Mouse (Mus musculus): Measurements from ENCODE around the gene Ctdnep1. TPM values are rescaled to one million over a fixed set of nuclear protein-coding genes. Genes with fewer than 3 reads are reported as not detected.

The Ctdnep1 gene
- polyA plus RNA-seq (2015; fragmentation: Nextera tagmentation; extraction: Ambion mirVana): 23.5 and 27.1 TPM in 2 replicates

DNA sequence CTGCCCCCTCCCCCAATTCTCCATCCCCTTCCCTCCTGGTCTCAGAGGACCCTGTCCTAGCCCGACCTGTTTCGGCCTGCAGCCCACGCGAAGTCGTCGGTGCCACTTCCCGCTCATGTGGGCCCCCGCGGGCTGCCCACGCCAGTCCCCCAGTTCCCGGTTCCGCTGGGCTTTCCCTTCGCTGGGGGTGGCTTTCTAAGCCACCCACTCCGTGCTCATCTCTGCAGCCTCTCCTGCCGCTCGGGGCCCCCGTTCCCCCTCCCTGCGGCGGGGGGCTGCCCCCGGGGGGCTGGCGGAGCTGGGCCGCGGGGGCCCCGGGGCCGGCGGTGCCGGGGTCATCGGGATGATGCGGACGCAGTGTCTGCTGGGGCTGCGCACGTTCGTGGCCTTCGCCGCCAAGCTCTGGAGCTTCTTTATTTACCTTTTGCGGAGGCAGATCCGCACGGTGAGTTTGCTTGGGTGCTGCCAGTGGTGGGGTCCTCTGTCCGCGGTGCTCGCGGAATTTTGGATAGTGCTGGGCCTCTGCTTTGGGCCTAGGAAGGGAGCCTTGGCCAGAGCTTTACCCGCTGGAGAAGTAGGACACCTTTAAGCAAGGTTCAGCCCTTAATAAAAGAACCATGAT, at the start of gene Ctdnep1:
Gene Ctdnep1, plus strand, starts transcription at position 16 of the 622 bp plus-strand sequence.
- peaks cover 32% of the 10 kb centered on the region for H3K36me3 ChIP-seq
- peak within 1 kb of the TSS; percentile 100 for H3K9ac ChIP-seq
- peak within 1 kb of the TSS; percentile 100 for H3K4me3 ChIP-seq
- whole genome bisulfite sequencing: under 1% methylated on average over 37 of the region's 43 CpGs
- H3K27ac ChIP-seq (replicated peaks): peak within 1 kb of the TSS; percentile 100
- no peaks in the 10 kb centered on the region for H3K27me3 ChIP-seq
- peaks cover 40% of the 10 kb centered on the region for H3K4me1 ChIP-seq (replicated peaks)
- H3K9me3 ChIP-seq: no peaks in the 10 kb centered on the region
- ATAC-seq (ENCODE audit: low FRiP score, low read depth): peak; percentile 54; the same call in 1 of the 2 replicates
- H3K4me2 ChIP-seq: peak within 1 kb of the TSS; percentile 95

DNA sequence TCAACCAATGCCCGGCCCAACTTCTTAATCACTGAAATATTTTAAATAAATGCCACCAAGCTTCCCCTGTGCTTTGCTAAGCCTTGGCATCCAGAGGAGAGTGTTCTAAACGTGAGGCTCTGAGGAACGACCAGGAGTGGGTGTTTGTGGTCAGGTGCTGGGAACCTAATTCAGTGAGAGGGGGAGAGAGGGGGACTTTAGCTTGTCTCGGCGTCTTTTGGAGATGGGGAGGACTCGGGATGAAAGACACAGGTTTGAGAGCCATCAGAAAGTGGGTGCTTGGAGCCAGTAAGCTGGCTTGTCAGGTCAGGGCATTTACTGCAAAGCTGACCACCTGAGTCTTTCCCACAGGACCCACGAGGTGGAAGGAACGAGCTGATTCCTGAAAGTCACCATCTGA, 49.2 kb upstream of the Ctdnep1 start:
- ATAC-seq (ENCODE audit: low FRiP score, low read depth): no peak
- H3K4me3 ChIP-seq: no peak overlapping the region
- 78% methylated on average over 8 of the region's 8 CpGs for WGBS

DNA sequence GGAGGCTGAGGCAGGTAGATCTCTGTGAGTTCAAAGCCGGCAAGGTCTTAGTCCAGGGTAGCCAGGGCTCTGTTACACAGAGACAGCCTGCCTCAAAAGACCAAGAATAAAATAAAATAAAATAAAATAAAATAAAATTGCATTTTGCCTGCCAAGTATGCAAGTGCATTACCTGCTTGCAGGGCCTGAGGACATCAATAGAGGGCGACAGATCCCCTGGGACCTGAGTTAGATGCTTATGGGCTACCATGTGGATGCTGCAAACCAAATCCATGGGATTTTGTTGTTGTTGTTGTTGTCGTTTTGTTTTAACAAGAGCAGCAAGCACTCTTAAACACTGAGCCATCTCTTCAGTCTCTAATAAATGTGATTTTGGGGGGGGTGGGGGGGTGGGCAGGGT, 48.7 kb upstream of the Ctdnep1 start:
- no peaks in the 10 kb centered on the region for H3K36me3 ChIP-seq
- peaks cover 28% of the 10 kb centered on the region for H3K4me1 ChIP-seq (replicated peaks)
- no peak overlapping the region for H3K27ac ChIP-seq (replicated peaks)
- no peak overlapping the region for H3K9ac ChIP-seq
- WGBS: 42% methylated on average over 3 of the region's 3 CpGs
- H3K4me3 ChIP-seq: no peak overlapping the region
- ATAC-seq (ENCODE audit: low FRiP score, low read depth): no peak
- no peak overlapping the region for H3K4me2 ChIP-seq
- no peaks in the 10 kb centered on the region for H3K9me3 ChIP-seq
- H3K27me3 ChIP-seq: peaks cover 8% of the 10 kb centered on the region

More for the DNA sequence above, 49.2 kb upstream of the Ctdnep1 start:
- Histone ChIP-seq H3K36me3 (no peaks in the 10 kb centered on the region), H3K9me3 (no peaks in the 10 kb centered on the region), H3K4me1 (replicated peaks) (peaks cover 25% of the 10 kb centered on the region), H3K27ac (replicated peaks) (no peak overlapping the region), H3K4me2 (no peak overlapping the region), H3K9ac (no peak overlapping the region), H3K27me3 (peaks cover 3% of the 10 kb centered on the region)

GRCm38 (mm10) chr11:69933066-69933465, 47.9 kb upstream of the Ctdnep1 start:
- ATAC-seq (ENCODE audit: low FRiP score, low read depth): no peak
- H3K27me3 ChIP-seq: peaks cover 16% of the 10 kb centered on the region
- H3K4me3 ChIP-seq: no peak overlapping the region
- H3K36me3 ChIP-seq: no peaks in the 10 kb centered on the region
- no peak overlapping the region for H3K4me2 ChIP-seq
- WGBS: 82% methylated on average over 4 of the region's 4 CpGs
- no peak overlapping the region for H3K27ac ChIP-seq (replicated peaks)
- no peak overlapping the region for H3K9ac ChIP-seq
- H3K4me1 ChIP-seq (replicated peaks): peaks cover 28% of the 10 kb centered on the region
- H3K9me3 ChIP-seq: no peaks in the 10 kb centered on the region

DNA sequence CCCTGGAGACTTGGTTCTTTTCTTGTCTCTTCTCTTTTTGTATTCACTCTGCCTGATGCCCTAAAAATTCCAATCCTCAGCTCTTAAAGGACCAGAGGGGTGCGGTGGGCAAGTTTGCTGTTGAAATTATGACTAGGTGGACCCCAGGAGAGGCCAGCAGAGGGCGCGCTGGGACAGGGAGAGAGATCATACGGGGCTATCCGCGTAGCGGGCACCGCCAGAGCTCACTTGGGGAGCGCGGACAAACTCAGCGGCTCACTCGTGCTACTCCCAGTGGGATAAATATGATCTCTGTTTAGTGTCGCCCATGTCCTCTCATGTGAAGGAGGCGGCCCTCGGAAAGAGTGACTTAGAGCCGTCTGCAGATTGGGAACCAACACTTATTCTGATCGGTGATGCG, 46.8 kb upstream of the Ctdnep1 start:
- H3K4me3 ChIP-seq: peak overlapping the region; percentile 14; the same call in 1 of the 2 replicates
- H3K4me2 ChIP-seq: peak overlapping the region; percentile 48
- H3K9me3 ChIP-seq: no peaks in the 10 kb centered on the region
- peaks cover 22% of the 10 kb centered on the region for H3K27me3 ChIP-seq
- H3K9ac ChIP-seq: no peak overlapping the region
- no peak overlapping the region for H3K27ac ChIP-seq (replicated peaks)
- under 1% methylated on average over 18 of the region's 18 CpGs for WGBS
- ATAC-seq (ENCODE audit: low FRiP score, low read depth): no peak
- peaks cover 28% of the 10 kb centered on the region for H3K4me1 ChIP-seq (replicated peaks)
- H3K36me3 ChIP-seq: no peaks in the 10 kb centered on the region

DNA sequence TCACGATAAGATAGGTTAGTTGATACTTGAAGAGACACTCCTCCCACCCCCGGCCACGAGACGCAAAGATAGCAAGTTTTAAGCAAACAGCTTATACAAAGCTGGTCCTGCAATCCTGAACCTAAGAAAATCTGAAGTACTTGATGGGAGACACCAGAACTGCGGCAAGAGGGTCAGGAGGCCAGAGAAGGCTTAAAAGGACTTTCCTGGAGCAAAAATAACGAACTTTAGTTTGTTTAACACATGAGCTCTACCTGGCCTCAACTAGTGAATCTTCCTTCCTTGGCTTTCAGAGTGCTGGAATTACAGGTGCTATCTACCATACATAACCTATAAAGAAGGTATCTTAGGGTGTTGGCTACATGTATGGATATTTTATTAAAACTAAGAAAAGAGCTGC, 46.3 kb upstream of the Ctdnep1 start:
- Histone ChIP-seq H3K27me3 (peaks cover 25% of the 10 kb centered on the region), H3K9me3 (no peaks in the 10 kb centered on the region), H3K4me1 (replicated peaks) (peaks cover 28% of the 10 kb centered on the region), H3K9ac (no peak overlapping the region), H3K4me3 (no peak overlapping the region), H3K4me2 (peak overlapping the region; percentile 100), H3K27ac (replicated peaks) (no peak overlapping the region), H3K36me3 (no peaks in the 10 kb centered on the region)
- no peak for ATAC-seq (ENCODE audit: low FRiP score, low read depth)
- WGBS: 21% methylated on average over 6 of the region's 6 CpGs

GRCm38 (mm10) chr11:69935137-69935879, 45.6 kb upstream of the Ctdnep1 start, which contains the start of gene Ybx2:
Gene Ybx2, plus strand, starts transcription at chr11:69935796.
- H3K36me3 ChIP-seq: no peaks in the 10 kb centered on the region
- no peaks in the 10 kb centered on the region for H3K9me3 ChIP-seq
- H3K4me2 ChIP-seq: peak within 1 kb of the TSS; percentile 100
- no peak within 1 kb of the TSS for H3K27ac ChIP-seq (replicated peaks)
- H3K4me3 ChIP-seq: peak within 1 kb of the TSS; percentile 69
- peak within 1 kb of the TSS; percentile 56 for H3K9ac ChIP-seq
- ATAC-seq (ENCODE audit: low FRiP score, low read depth): peak; percentile 96
- peaks cover 28% of the 10 kb centered on the region for H3K4me1 ChIP-seq (replicated peaks)
- H3K27me3 ChIP-seq: peaks cover 25% of the 10 kb centered on the region
- 1% methylated on average over 54 of the region's 62 CpGs for WGBS

DNA sequence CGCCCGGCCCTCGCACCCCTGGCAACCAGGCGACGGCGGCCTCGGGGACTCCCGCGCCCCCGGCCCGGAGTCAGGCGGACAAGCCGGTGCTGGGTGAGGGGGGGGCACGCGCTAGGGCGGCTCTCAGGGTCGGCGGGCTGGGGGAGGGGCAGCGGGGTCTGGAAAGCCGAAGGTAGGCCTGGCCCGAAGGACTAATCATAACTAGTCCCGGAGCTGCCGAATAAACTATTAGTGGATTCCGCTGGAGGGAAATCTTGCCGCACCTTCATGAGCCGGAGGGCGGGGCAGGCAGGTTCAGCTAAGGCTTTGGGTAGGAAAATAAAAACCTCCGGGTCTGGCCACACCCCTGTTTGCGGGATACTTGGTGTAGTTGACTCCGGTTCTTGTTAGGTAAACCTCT, 44.8 kb upstream of the Ctdnep1 start:
- ATAC-seq (ENCODE audit: low FRiP score, low read depth): no peak; the same call in 1 of the 2 replicates
- Histone ChIP-seq H3K9me3 (no peaks in the 10 kb centered on the region), H3K9ac (peak overlapping the region; percentile 56), H3K36me3 (no peaks in the 10 kb centered on the region), H3K27me3 (peaks cover 25% of the 10 kb centered on the region), H3K4me3 (peak overlapping the region; percentile 69), H3K4me2 (peak overlapping the region; percentile 100), H3K27ac (replicated peaks) (no peak overlapping the region), H3K4me1 (replicated peaks) (peaks cover 28% of the 10 kb centered on the region)
- 3% methylated on average over 27 of the region's 30 CpGs for WGBS

GRCm38 (mm10) chr11:69936714-69937347, 44.1 kb upstream of the Ctdnep1 start:
- WGBS: 46% methylated on average over 9 of the region's 9 CpGs
- no peaks in the 10 kb centered on the region for H3K9me3 ChIP-seq
- peak overlapping the region; percentile 100 for H3K4me2 ChIP-seq
- H3K27me3 ChIP-seq: peaks cover 25% of the 10 kb centered on the region
- no peaks in the 10 kb centered on the region for H3K36me3 ChIP-seq
- peaks cover 28% of the 10 kb centered on the region for H3K4me1 ChIP-seq (replicated peaks)
- ATAC-seq (ENCODE audit: low FRiP score, low read depth): no peak
- H3K4me3 ChIP-seq: peak overlapping the region; percentile 69
- peak overlapping the region; percentile 56; the same call in 1 of the 2 replicates for H3K9ac ChIP-seq
- no peak overlapping the region for H3K27ac ChIP-seq (replicated peaks)

- peaks cover 25% of the 10 kb centered on the region for H3K27me3 ChIP-seq
- 44% methylated on average over 4 of the region's 4 CpGs for WGBS
These were observed 43.6 kb upstream of the Ctdnep1 start for GRCm38 (mm10) chr11:69937385-69937784.

GRCm38 (mm10) chr11:69937834-69938233, 43.1 kb upstream of the Ctdnep1 start:
- Histone ChIP-seq H3K4me1 (replicated peaks) (peaks cover 28% of the 10 kb centered on the region), H3K4me2 (no peak overlapping the region), H3K27me3 (peaks cover 25% of the 10 kb centered on the region), H3K9me3 (no peaks in the 10 kb centered on the region), H3K9ac (no peak overlapping the region), H3K27ac (replicated peaks) (no peak overlapping the region), H3K36me3 (no peaks in the 10 kb centered on the region), H3K4me3 (no peak overlapping the region)
- 67% methylated on average over 5 of the region's 5 CpGs for WGBS
- ATAC-seq (ENCODE audit: low FRiP score, low read depth): no peak

More at GRCm38 (mm10) chr11:69937385-69937784, 43.6 kb upstream of the Ctdnep1 start:
- 0 out of 2 replicates have a peak overlapping the region, but pooled peaks have one; percentile 100 for H3K4me2 ChIP-seq
- H3K27ac ChIP-seq (replicated peaks): no peak overlapping the region
- H3K9ac ChIP-seq: no peak overlapping the region
- peaks cover 28% of the 10 kb centered on the region for H3K4me1 ChIP-seq (replicated peaks)
- no peak overlapping the region for H3K4me3 ChIP-seq
- ATAC-seq (ENCODE audit: low FRiP score, low read depth): no peak
- H3K9me3 ChIP-seq: no peaks in the 10 kb centered on the region
- no peaks in the 10 kb centered on the region for H3K36me3 ChIP-seq

Data from hindbrain, embryonic 15.5 days (tissue).